Mouse (Mus musculus): ENCODE data around the gene Ctnnal1.

GRCm38 (mm10) chr4:56856371-56856949 is 8.5 kb downstream of the Ctnnal1 start:
- TF ChIP-seq POLR2A (IDR thresholded peaks at IDR 0.05; ENCODE audit: insufficient read depth, low read length) (no peak), CTCF (IDR thresholded peaks at IDR 0.05; ENCODE audit: low read depth, low read length) (no peak), EP300 (IDR thresholded peaks at IDR 0.05; ENCODE audit: insufficient read depth, low read depth, low read length) (peak; percentile 94)

All from ES-Bruce4 (cell line).